ENCODE assay signal across 12 mouse cellular contexts in the genomic region with DNA sequence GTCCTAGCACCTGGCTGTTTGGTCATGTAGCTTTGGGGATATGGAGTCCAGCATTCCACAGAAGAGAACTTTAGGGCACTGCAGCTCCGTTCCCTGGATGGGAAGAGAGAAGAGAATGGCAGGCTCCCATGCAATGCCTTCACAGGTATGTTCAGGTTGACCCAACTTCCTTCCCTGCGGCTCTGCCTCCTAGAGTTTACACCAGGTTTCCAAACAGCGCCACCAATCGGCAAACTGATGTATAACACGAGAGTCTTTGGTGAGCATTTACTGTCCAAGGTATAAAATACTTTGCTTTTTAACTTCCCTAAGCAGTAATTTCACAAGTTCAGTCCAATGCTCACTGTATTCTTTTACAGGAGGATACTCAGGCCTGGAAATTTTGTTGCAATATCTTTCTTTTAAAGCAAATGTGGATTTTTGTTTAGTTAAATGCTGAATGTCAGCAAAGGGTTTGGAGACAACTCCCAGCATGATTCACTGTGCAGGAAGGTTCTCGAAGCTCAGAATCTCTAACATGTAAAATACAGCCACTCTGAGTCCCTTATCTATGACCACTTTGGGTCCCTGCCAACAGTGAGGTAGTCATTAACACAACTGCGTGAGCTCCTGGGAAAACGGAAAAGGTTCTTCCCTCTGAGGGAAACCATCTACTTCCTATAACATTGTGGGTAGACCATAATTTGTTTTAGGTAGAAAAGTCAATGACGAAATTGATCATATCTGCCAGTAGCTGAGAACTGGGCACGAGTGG. TPM values are rescaled to one million over a fixed set of nuclear protein-coding genes. Genes with fewer than 3 reads are reported as not detected.
DNase-seq lines count a peak whose midpoint lies in the region; ATAC-seq and TF ChIP-seq lines count a peak whose summit lies in the region.
"Had no signal": no experiment of that assay in that cellular context is flagged by ENCODE, and none has a peak within 500 bp of the region (broad histone marks: within the 10 kb centered on the region; RNA-seq: fewer than 3 reads in every experiment).

No protein-coding gene starts in this region.

- no peak for DNase-seq in cerebellum, adult 2 months
- DNase-seq in cerebellum, adult 8-10 months, result no peak
- peak; percentile 17 to 18 for DNase-seq in kidney, postnatal 4 days
- DNase-seq in ES-CJ7 (ENCODE audit: low read depth, low spot score), result peak; percentile 66
- no peak for DNase-seq in gastrocnemius, adult 2 months
- DNase-seq: cerebellum, postnatal 36 days; liver, embryonic 13.5 days had no signal

- peak; percentile 15; the same call in 1 of the 2 replicates for TF ChIP-seq CTCF in cerebellum, adult 2 months (IDR thresholded peaks at IDR 0.05; ENCODE audit: borderline replicate concordance, insufficient read depth, low read depth, low read length)
- TF ChIP-seq CTCF in intestine, postnatal 0 days (IDR thresholded peaks at IDR 0.05; ENCODE audit: low read depth), result peak; percentile 53
- no peak for TF ChIP-seq CTCF in gastrocnemius, adult 2 months (IDR thresholded peaks at IDR 0.05)

- H3K9ac ChIP-seq in kidney, embryonic 14.5 days (ENCODE audit: low read depth, low read length), result no peak overlapping the region
- H3K9ac ChIP-seq in intestine, postnatal 0 days (ENCODE audit: low read depth, low read length), result no peak overlapping the region
- H3K9ac ChIP-seq: liver, embryonic 13.5 days had no signal

- TF ChIP-seq POLR2A in cerebellum, adult 2 months (IDR thresholded peaks at IDR 0.05; ENCODE audit: borderline replicate concordance, insufficient read depth, low read length), result no peak

- H3K4me2 ChIP-seq in kidney, embryonic 14.5 days (replicated peaks; ENCODE audit: low read depth, low read length), result no peak overlapping the region
- peak overlapping the region; percentile 51 for H3K4me2 ChIP-seq in intestine, postnatal 0 days (replicated peaks; ENCODE audit: low read depth)

- no peaks in the 10 kb centered on the region for H3K9me3 ChIP-seq in kidney, embryonic 14.5 days (ENCODE audit: control insufficient read depth, low read length)
- H3K9me3 ChIP-seq in intestine, postnatal 0 days (ENCODE audit: control insufficient read depth), result no peaks in the 10 kb centered on the region
- H3K9me3 ChIP-seq: liver, embryonic 13.5 days had no signal

- no peak for ATAC-seq in kidney, embryonic 14.5 days (ENCODE audit: low FRiP score, low TSS enrichment)
- no peak for ATAC-seq in intestine, postnatal 0 days
- no peak for ATAC-seq in granulocyte monocyte progenitor cell, adult 5-6 weeks (replicated peaks; ENCODE audit: poor library complexity, severe bottlenecking)

- H3K27ac ChIP-seq in cerebellum, adult 2 months (ENCODE audit: insufficient read depth, low read length), result no peak overlapping the region
- no peak overlapping the region for H3K27ac ChIP-seq in kidney, embryonic 14.5 days (ENCODE audit: low read depth, low read length)
- no peak overlapping the region for H3K27ac ChIP-seq in intestine, postnatal 0 days (ENCODE audit: low read depth, low read length)
- no peak overlapping the region for H3K27ac ChIP-seq in gastrocnemius, adult 2 months
- H3K27ac ChIP-seq: liver, embryonic 13.5 days had no signal

- H3K36me3 ChIP-seq in kidney, embryonic 14.5 days (ENCODE audit: control insufficient read depth, insufficient read depth, low read length), result no peaks in the 10 kb centered on the region
- H3K36me3 ChIP-seq in intestine, postnatal 0 days (ENCODE audit: control insufficient read depth, insufficient read depth), result no peaks in the 10 kb centered on the region
- H3K36me3 ChIP-seq: liver, embryonic 13.5 days had no signal

- WGBS in cerebellum, adult 2 months, result 74% methylated on average over 10 of the region's 10 CpGs
- 68% methylated on average over 10 of the region's 10 CpGs for WGBS in kidney, embryonic 14.5 days
- WGBS in intestine, postnatal 0 days, result 58% methylated on average over 10 of the region's 10 CpGs

- intact Hi-C loops in gastrocnemius, adult 2 months (cut with DNase I), result no loop called here

- H3K4me1 ChIP-seq in cerebellum, adult 2 months (ENCODE audit: control insufficient read depth, insufficient read depth, low read length), result no peaks in the 10 kb centered on the region
- H3K4me1 ChIP-seq in kidney, embryonic 14.5 days (ENCODE audit: control insufficient read depth, insufficient read depth, low read length), result no peaks in the 10 kb centered on the region
- no peaks in the 10 kb centered on the region for H3K4me1 ChIP-seq in intestine, postnatal 0 days (replicated peaks; ENCODE audit: control insufficient read depth, insufficient read depth, low read length)
- H3K4me1 ChIP-seq: liver, embryonic 13.5 days had no signal

- H3K4me3 ChIP-seq in cerebellum, adult 2 months (replicated peaks; ENCODE audit: insufficient read depth, low read depth, low read length), result no peak overlapping the region
- no peak overlapping the region for H3K4me3 ChIP-seq in kidney, embryonic 14.5 days (ENCODE audit: low read length)
- no peak overlapping the region for H3K4me3 ChIP-seq in intestine, postnatal 0 days (ENCODE audit: low read depth, low read length)
- H3K4me3 ChIP-seq in gastrocnemius, adult 2 months, result no peak overlapping the region
- H3K4me3 ChIP-seq: liver, embryonic 13.5 days had no signal

- no peaks in the 10 kb centered on the region for H3K27me3 ChIP-seq in cerebellum, adult 2 months (ENCODE audit: control insufficient read depth, insufficient read depth, low read length)
- no peaks in the 10 kb centered on the region for H3K27me3 ChIP-seq in kidney, embryonic 14.5 days (ENCODE audit: control insufficient read depth, insufficient read depth, low read length)
- no peaks in the 10 kb centered on the region for H3K27me3 ChIP-seq in intestine, postnatal 0 days (replicated peaks; ENCODE audit: control insufficient read depth, insufficient read depth, low read length)
- H3K27me3 ChIP-seq: liver, embryonic 13.5 days had no signal

RNA-seq across cellular contexts. Expression of a gene that starts 10.6 kb away (rescaled TPM):
- 0.11 and 0.16 TPM in 2 replicates for polyA plus RNA-seq in cerebellum, adult 2 months (2012; rRNA removed)
- polyA plus RNA-seq in kidney, embryonic 14.5 days (2014; fragmentation: Nextera tagmentation; extraction: Ambion mirVana), result 0.11 and 0.30 TPM in 2 replicates
- 0.22 and 0.35 TPM in 2 replicates for polyA plus RNA-seq in intestine, postnatal 0 days (2015; fragmentation: Nextera tagmentation; extraction: Ambion mirVana)
- not detected for total RNA-seq in gastrocnemius, adult 2 months (2021)
- not detected in 2 replicates for total RNA-seq in granulocyte monocyte progenitor cell, adult 5-6 weeks (2014; fragmentation: Nextera tagmentation)
- total RNA-seq in granulocyte monocyte progenitor cell, adult 5-6 weeks (2017), result not detected in 2 replicates
- total RNA-seq: monocyte, adult 5-6 weeks had no signal
- polyA plus RNA-seq: C2C12 had no signal

Comparison
In these comparisons a context has a peak if more than half of its experiments do, and no peak if none do; other contexts are left out.
1. DNase-seq: peak in kidney, postnatal 4 days (2 of 2) and ES-CJ7 (single experiment); none in cerebellum, adult 2 months (0 of 2), cerebellum, adult 8-10 months (single experiment) and gastrocnemius, adult 2 months (single experiment).